ENCODE assay signal across 10 mouse cellular contexts in genomic region chr8:3628014-3628413, GRCm38 (mm10). TPM values are rescaled to one million over a fixed set of nuclear protein-coding genes. Genes with fewer than 3 reads are reported as not detected.
DNase-seq lines count a peak whose midpoint lies in the region; ATAC-seq and TF ChIP-seq lines count a peak whose summit lies in the region.
"Had no signal": no experiment of that assay in that cellular context is flagged by ENCODE, and none has a peak within 500 bp of the region (broad histone marks: within the 10 kb centered on the region; RNA-seq: fewer than 3 reads in every experiment).

No protein-coding gene starts in this region.

- WGBS in heart, postnatal 0 days, result 27% methylated on average over 5 of the region's 5 CpGs
- WGBS in limb, embryonic 14.5 days, result 25% methylated on average over 5 of the region's 5 CpGs

- no peak for ATAC-seq in heart, postnatal 0 days (ENCODE audit: insufficient read depth, low read depth)
- ATAC-seq in limb, embryonic 14.5 days (ENCODE audit: low FRiP score, low read depth), result peak; percentile 50; the same call in 1 of the 2 replicates

- H3K36me3 ChIP-seq in heart, postnatal 0 days (replicated peaks; ENCODE audit: control insufficient read depth, insufficient read depth, low read length), result no peaks in the 10 kb centered on the region
- no peaks in the 10 kb centered on the region for H3K36me3 ChIP-seq in limb, embryonic 14.5 days (ENCODE audit: control insufficient read depth, insufficient read depth, low read length)

- no peak for TF ChIP-seq EP300 in heart, postnatal 0 days (IDR thresholded peaks at IDR 0.05; ENCODE audit: low read depth)

- no peak overlapping the region for H3K4me3 ChIP-seq in heart, postnatal 0 days (ENCODE audit: low read depth, low read length)
- no peak overlapping the region for H3K4me3 ChIP-seq in limb, embryonic 14.5 days (replicated peaks; ENCODE audit: low read length)
- H3K4me3 ChIP-seq: neural tube, embryonic 13.5 days had no signal

- H3K9me3 ChIP-seq in heart, postnatal 0 days (replicated peaks; ENCODE audit: control insufficient read depth, low read length), result no peaks in the 10 kb centered on the region
- H3K9me3 ChIP-seq in limb, embryonic 14.5 days (ENCODE audit: control insufficient read depth, low read length), result no peaks in the 10 kb centered on the region
- H3K9me3 ChIP-seq: neural tube, embryonic 13.5 days had no signal

- no peak overlapping the region for H3K9ac ChIP-seq in heart, postnatal 0 days (replicated peaks; ENCODE audit: low read depth, low read length)
- H3K9ac ChIP-seq in limb, embryonic 14.5 days (ENCODE audit: low read depth, low read length, severe bottlenecking), result no peak overlapping the region
- H3K9ac ChIP-seq: neural tube, embryonic 13.5 days had no signal

- H3K4me2 ChIP-seq in heart, postnatal 0 days (ENCODE audit: low read depth, low read length), result no peak overlapping the region
- no peak overlapping the region for H3K4me2 ChIP-seq in limb, embryonic 14.5 days (replicated peaks; ENCODE audit: low read depth, low read length, severe bottlenecking)
- H3K4me2 ChIP-seq: neural tube, embryonic 13.5 days had no signal

- TF ChIP-seq CTCF in heart, postnatal 0 days (IDR thresholded peaks at IDR 0.05; ENCODE audit: low read depth), result peak; percentile 58

- 0 out of 2 replicates have a peak, but pooled peaks cover 7% of the 10 kb centered on the region for H3K4me1 ChIP-seq in heart, postnatal 0 days (ENCODE audit: control insufficient read depth, insufficient read depth)
- no peaks in the 10 kb centered on the region for H3K4me1 ChIP-seq in limb, embryonic 14.5 days (ENCODE audit: control insufficient read depth, insufficient read depth, low read length)

- peak; percentile 32 for DNase-seq in heart, postnatal 0 days (ENCODE audit: low spot score)
- no peak for DNase-seq in heart, adult 18-20 months
- peak; percentile 77 for DNase-seq in 416B (ENCODE audit: low read depth)
- peak; percentile 88 for DNase-seq in ZHBTc4 (ENCODE audit: low read depth, low spot score)
- DNase-seq in limb, embryonic 14.5 days (ENCODE audit: low spot score), result peak; percentile 10
- DNase-seq in thymus, postnatal 10 days (ENCODE audit: low spot score in 2 of 2), result peak; percentile 24 to 28
- DNase-seq in urinary bladder, postnatal 36 days (ENCODE audit: low spot score in 2 of 2), result no peak
- DNase-seq in right cerebral cortex, postnatal 10 days (ENCODE audit: low spot score in 2 of 2), result no peak

- no peak for TF ChIP-seq POLR2A in limb, embryonic 14.5 days (IDR thresholded peaks at IDR 0.05; ENCODE audit: borderline replicate concordance, extremely low read depth, insufficient read depth, insufficient read length)

- no peaks in the 10 kb centered on the region for H3K27me3 ChIP-seq in heart, postnatal 0 days (ENCODE audit: control insufficient read depth, insufficient read depth, low read length)
- H3K27me3 ChIP-seq in limb, embryonic 14.5 days (ENCODE audit: control insufficient read depth, insufficient read depth, low read length), result 0 out of 2 replicates have a peak, but pooled peaks cover 6% of the 10 kb centered on the region

- H3K27ac ChIP-seq in heart, postnatal 0 days (ENCODE audit: low read depth), result no peak overlapping the region
- H3K27ac ChIP-seq in limb, embryonic 14.5 days (replicated peaks; ENCODE audit: low read depth, low read length), result no peak overlapping the region
- H3K27ac ChIP-seq: neural tube, embryonic 13.5 days had no signal

RNA-seq across cellular contexts. Expression of gene Pcp2, which starts 2.7 kb away (rescaled TPM):
- not detected in 2 replicates for total RNA-seq in heart, postnatal 0 days (2014; rRNA removed; ENCODE audit: low replicate concordance)
- not detected in 2 replicates for polyA plus RNA-seq in heart, postnatal 0 days (2015; fragmentation: Nextera tagmentation; extraction: Ambion mirVana)
- total RNA-seq in heart, adult 18-20 months (2021), result not detected
- polyA plus RNA-seq in limb, embryonic 14.5 days (2012; rRNA removed), result not detected in 2 replicates
- polyA plus RNA-seq in limb, embryonic 14.5 days (2014; fragmentation: Nextera tagmentation; extraction: Ambion mirVana), result 0.14 TPM in 1 of 2 replicates, not detected in the other
- total RNA-seq: hematopoietic stem cell, adult 5-6 weeks had no signal
- polyA plus RNA-seq: neural tube, embryonic 13.5 days had no signal

RNA-seq across cellular contexts. Expression of gene Stxbp2, which starts 2.7 kb away (rescaled TPM):
- total RNA-seq in heart, postnatal 0 days (2014; rRNA removed; ENCODE audit: low replicate concordance), result 15.2 and 30.5 TPM in 2 replicates
- 13.8 and 14.5 TPM in 2 replicates for polyA plus RNA-seq in heart, postnatal 0 days (2015; fragmentation: Nextera tagmentation; extraction: Ambion mirVana)
- 1 to 10 TPM; 4.3 to 9.3 TPM for total RNA-seq in heart, adult 18-20 months (2021)
- 61.6 and 88.2 TPM in 2 replicates for polyA plus RNA-seq in limb, embryonic 14.5 days (2012; rRNA removed)
- 29.1 and 31.7 TPM in 2 replicates for polyA plus RNA-seq in limb, embryonic 14.5 days (2014; fragmentation: Nextera tagmentation; extraction: Ambion mirVana)

RNA-seq across cellular contexts. Expression of gene Pet100, which starts 6.7 kb away (rescaled TPM):
- total RNA-seq in heart, postnatal 0 days (2014; rRNA removed; ENCODE audit: low replicate concordance), result 2.4 and 14.4 TPM in 2 replicates
- polyA plus RNA-seq in heart, postnatal 0 days (2015; fragmentation: Nextera tagmentation; extraction: Ambion mirVana), result 112 and 121 TPM in 2 replicates
- 10 to 100 TPM; 75.5 to 95.8 TPM for total RNA-seq in heart, adult 18-20 months (2021)
- 24.2 and 55.4 TPM in 2 replicates for polyA plus RNA-seq in limb, embryonic 14.5 days (2012; rRNA removed)
- polyA plus RNA-seq in limb, embryonic 14.5 days (2014; fragmentation: Nextera tagmentation; extraction: Ambion mirVana), result 94.5 and 98.3 TPM in 2 replicates

RNA-seq across cellular contexts. Expression of gene Xab2, which starts 6.9 kb away (rescaled TPM):
- 26.8 and 27.0 TPM in 2 replicates for total RNA-seq in heart, postnatal 0 days (2014; rRNA removed; ENCODE audit: low replicate concordance)
- polyA plus RNA-seq in heart, postnatal 0 days (2015; fragmentation: Nextera tagmentation; extraction: Ambion mirVana), result 20.0 TPM in 2 replicates
- total RNA-seq in heart, adult 18-20 months (2021), result 10 to 100 TPM; 14.0 to 20.3 TPM
- 69.5 and 79.7 TPM in 2 replicates for polyA plus RNA-seq in limb, embryonic 14.5 days (2012; rRNA removed)
- 46.7 and 51.1 TPM in 2 replicates for polyA plus RNA-seq in limb, embryonic 14.5 days (2014; fragmentation: Nextera tagmentation; extraction: Ambion mirVana)

RNA-seq across cellular contexts. Expression of gene Retn, which starts 27.6 kb away (rescaled TPM):
- total RNA-seq in heart, postnatal 0 days (2014; rRNA removed; ENCODE audit: low replicate concordance), result not detected in 2 replicates
- polyA plus RNA-seq in heart, postnatal 0 days (2015; fragmentation: Nextera tagmentation; extraction: Ambion mirVana), result not detected in 2 replicates
- total RNA-seq in heart, adult 18-20 months (2021), result 10 to 100 TPM in 1 of 2 experiments, 1 to 10 TPM in 1; 5.1 to 17.7 TPM
- 0.08 and 0.35 TPM in 2 replicates for polyA plus RNA-seq in limb, embryonic 14.5 days (2012; rRNA removed)
- not detected in 2 replicates for polyA plus RNA-seq in limb, embryonic 14.5 days (2014; fragmentation: Nextera tagmentation; extraction: Ambion mirVana)
- total RNA-seq: hematopoietic stem cell, adult 5-6 weeks had no signal

Comparison
In these comparisons a context has a peak if more than half of its experiments do, and no peak if none do; other contexts are left out.
1. DNase-seq: peak in heart, postnatal 0 days (single experiment), 416B (single experiment), ZHBTc4 (single experiment), limb, embryonic 14.5 days (single experiment) and thymus, postnatal 10 days (2 of 2); none in heart, adult 18-20 months (0 of 2), urinary bladder, postnatal 36 days (0 of 2) and right cerebral cortex, postnatal 10 days (0 of 2).